Mouse (Mus musculus): ENCODE measurements around the gene Tmx2.
A peak's percentile ranks its signal among the peaks of the same experiment; 100 is the strongest.

Gene Tmx2

GRCm38 (mm10) chr2:84679016-84679415 is at the start of gene Tmx2:
Gene Tmx2 (minus strand): TSS chr2:84679140.
- no peak for TF ChIP-seq GATA4 (IDR thresholded peaks at IDR 0.05; ENCODE audit: insufficient replicate concordance, low read length)

GRCm38 (mm10) chr2:84727172-84727858 is 48.4 kb upstream of the Tmx2 start, which contains the start of gene Clp1:
Gene Clp1 (minus strand): TSS chr2:84727350.
- no peak for TF ChIP-seq GATA4 (IDR thresholded peaks at IDR 0.05; ENCODE audit: insufficient replicate concordance, low read length)

GRCm38 (mm10) chr2:84726716-84727115 is 47.8 kb upstream of the Tmx2 start:
- no peak for TF ChIP-seq GATA4 (IDR thresholded peaks at IDR 0.05; ENCODE audit: insufficient replicate concordance, low read length)

- TF ChIP-seq GATA4 (IDR thresholded peaks at IDR 0.05; ENCODE audit: insufficient replicate concordance, low read length) = no peak
Observed at GRCm38 (mm10) chr2:84725770-84726169, 46.8 kb upstream of the Tmx2 start.

GRCm38 (mm10) chr2:84723856-84724255 is 44.9 kb upstream of the Tmx2 start:
- no peak for TF ChIP-seq GATA4 (IDR thresholded peaks at IDR 0.05; ENCODE audit: insufficient replicate concordance, low read length)

- no peak for TF ChIP-seq GATA4 (IDR thresholded peaks at IDR 0.05; ENCODE audit: insufficient replicate concordance, low read length)
Observed at GRCm38 (mm10) chr2:84721182-84721581, 42.2 kb upstream of the Tmx2 start.

- TF ChIP-seq GATA4 (IDR thresholded peaks at IDR 0.05; ENCODE audit: insufficient replicate concordance, low read length) = no peak
Observed at GRCm38 (mm10) chr2:84720718-84721117, 41.8 kb upstream of the Tmx2 start.

- TF ChIP-seq GATA4 (IDR thresholded peaks at IDR 0.05; ENCODE audit: insufficient replicate concordance, low read length) = no peak
Observed at GRCm38 (mm10) chr2:84717357-84717756, 38.4 kb upstream of the Tmx2 start.

- no peak for TF ChIP-seq GATA4 (IDR thresholded peaks at IDR 0.05; ENCODE audit: insufficient replicate concordance, low read length)
Observed at GRCm38 (mm10) chr2:84716423-84717355, 37.7 kb upstream of the Tmx2 start.

GRCm38 (mm10) chr2:84715562-84716361 is 36.8 kb upstream of the Tmx2 start:
- TF ChIP-seq GATA4 (IDR thresholded peaks at IDR 0.05; ENCODE audit: insufficient replicate concordance, low read length) = no peak

GRCm38 (mm10) chr2:84714811-84715561 is 36.0 kb upstream of the Tmx2 start, which contains the start of gene Zdhhc5:
Gene Zdhhc5 (minus strand): TSS chr2:84715180.
- TF ChIP-seq GATA4 (IDR thresholded peaks at IDR 0.05; ENCODE audit: insufficient replicate concordance, low read length) = 0 out of 2 replicates have a peak, but pooled peaks have one; percentile 22

- TF ChIP-seq GATA4 (IDR thresholded peaks at IDR 0.05; ENCODE audit: insufficient replicate concordance, low read length) = no peak
Observed at GRCm38 (mm10) chr2:84714422-84714810, 35.5 kb upstream of the Tmx2 start.

GRCm38 (mm10) chr2:84711898-84712297 is 33.0 kb upstream of the Tmx2 start:
- TF ChIP-seq GATA4 (IDR thresholded peaks at IDR 0.05; ENCODE audit: insufficient replicate concordance, low read length) = no peak

GRCm38 (mm10) chr2:84707523-84707922 is 28.6 kb upstream of the Tmx2 start:
- no peak for TF ChIP-seq GATA4 (IDR thresholded peaks at IDR 0.05; ENCODE audit: insufficient replicate concordance, low read length)

Measured in liver, adult (tissue).